Mouse (Mus musculus) spleen, embryonic (tissue): ENCODE measurements around the gene Lhfpl2.

Source experiments
- CTCF ChIA-PET: fragments of 350-600 bp; sonication (Branson Sonifier 250); formaldehyde crosslinking; loops from one replicate; lab custom pipeline; 2022; lab: Charles Lee

Gene Lhfpl2

DNA sequence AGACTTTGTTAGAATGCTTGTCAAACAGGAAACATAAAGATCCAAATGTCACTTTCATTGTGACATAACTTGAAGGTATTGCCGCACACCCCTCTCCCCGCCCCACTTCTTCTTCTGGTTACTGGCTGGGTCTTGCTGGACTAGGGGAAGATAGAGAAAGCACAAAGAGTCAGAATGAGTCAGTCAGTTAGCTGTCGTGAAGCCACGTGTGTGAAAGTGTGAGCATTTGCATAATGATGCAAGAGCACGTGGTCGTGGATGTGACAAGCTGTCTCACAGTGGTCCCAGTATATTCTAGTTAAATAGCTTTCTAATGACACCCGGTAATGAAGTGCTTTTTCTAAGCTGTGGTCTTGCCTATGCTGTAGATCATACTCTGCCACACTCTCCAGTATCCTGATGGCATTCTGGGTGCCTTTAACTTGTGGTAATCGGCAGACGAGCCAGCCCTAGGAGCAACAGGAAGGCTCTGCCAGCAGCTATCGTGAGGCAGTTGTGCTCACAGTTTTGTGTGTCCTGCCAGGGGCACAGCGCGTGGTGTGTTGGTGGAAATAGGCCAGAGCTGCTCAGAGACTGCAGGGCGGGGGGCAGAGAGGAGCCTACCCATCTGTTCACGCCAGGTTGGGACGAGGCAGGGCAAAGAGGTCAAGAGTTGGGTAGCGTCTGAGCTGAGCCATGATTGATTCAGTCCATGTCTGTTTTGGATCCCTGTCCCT is 40.9 kb downstream of the Lhfpl2 start:
- CTCF ChIA-PET, result no interaction called here

DNA sequence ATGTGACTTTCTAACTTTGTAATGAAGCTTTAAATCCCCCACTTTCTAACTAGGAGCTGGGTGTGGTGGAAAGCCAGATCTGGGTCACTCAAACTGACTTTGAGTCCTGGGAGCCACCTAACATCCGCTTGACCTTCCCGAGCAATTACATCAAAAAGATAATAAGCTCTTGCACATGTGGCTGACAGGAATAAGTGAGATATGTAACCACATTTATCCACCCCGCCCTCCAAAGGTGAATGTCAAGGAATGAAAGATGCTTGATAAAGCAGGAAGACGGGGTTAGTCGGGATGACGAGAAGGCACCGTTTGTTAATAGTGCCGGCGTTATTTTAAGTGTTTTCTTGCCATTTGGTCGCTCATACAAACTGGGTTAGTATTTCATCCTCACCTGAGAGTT is 41.5 kb downstream of the Lhfpl2 start:
- CTCF ChIA-PET, result no interaction called here

GRCm38 (mm10) chr13:94100361-94100760 is 42.8 kb downstream of the Lhfpl2 start:
- CTCF ChIA-PET, result no interaction called here

DNA sequence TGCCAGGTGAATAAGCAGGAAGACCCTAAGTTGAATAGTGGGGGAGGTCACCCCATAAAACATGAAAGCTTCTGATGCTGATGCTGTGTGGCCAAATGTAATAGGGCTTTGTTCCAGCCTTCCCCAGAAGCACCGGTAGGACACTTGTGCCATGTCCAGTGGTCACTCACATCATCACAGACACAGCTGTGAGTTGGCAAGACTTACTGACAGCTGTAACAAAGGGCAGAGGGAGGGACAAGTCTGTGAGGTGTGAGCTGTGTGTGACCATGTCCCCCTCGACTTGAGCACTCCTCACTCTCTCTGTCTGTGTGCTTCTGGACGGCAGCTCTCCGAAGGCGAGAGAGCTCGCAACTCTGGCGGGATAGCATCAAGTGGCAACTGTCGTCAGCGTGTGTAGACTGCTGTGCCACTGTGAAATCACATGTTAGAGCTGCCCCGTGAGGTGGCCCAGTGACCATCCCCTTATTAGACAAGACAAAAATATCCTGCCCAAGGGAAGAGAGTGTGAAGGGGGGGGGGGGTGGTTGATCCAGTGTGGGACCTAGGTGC is 43.5 kb downstream of the Lhfpl2 start:
- CTCF ChIA-PET, result no interaction called here

DNA sequence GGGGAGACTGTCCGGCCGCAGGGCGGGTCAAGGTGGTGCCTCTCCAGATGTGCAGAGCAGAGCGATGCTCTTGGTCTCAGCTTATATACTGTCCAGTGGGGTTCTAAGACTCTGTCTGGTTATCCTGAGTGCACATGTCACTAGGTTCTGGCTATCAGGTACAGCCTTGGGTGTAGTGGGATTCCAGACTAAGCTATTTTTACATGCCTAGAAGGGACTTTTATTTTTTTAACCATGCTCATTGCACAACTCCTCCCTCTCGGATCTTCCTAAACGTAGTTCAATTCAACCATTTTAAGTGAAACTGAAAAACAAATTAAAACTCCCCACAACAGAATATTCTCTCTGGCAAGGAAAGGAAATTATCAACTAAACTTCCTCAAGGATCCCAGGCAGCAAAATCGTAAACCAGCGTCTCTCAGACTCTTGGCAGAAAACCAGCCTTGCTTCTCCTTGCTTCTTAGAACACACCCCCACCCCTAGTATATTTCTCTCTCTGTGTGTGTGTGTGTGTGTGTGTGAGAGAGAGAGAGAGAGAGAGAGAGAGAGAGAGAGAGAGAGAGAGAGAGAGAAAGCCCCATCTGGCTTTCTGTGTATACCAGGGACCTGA is 47.4 kb downstream of the Lhfpl2 start:
- CTCF ChIA-PET, result no interaction called here

DNA sequence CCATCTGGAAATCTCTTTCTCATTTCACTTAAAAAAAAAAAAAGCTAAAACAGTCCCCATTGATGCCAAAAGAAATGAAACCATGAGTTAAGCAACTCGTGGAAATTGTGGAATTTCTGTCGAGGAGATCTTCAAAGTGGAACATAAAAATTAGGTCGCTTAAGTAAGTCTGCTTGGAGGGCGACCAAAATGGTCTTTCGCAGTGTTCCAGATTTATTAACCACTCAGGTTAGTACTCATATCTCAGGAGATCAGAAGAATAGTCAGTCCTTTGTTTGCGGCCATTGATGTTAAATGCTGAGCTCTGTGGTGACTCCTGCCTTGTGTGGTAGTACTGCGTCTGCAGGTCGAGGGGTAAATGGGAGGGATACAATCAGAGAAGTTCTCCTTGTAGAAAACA is 48.8 kb downstream of the Lhfpl2 start:
- CTCF ChIA-PET, result interaction anchor here (0.6 kb wide), 1 partner anchor 10 kb away, joined by 3 read pairs; no protein-coding TSS in a partner anchor

DNA sequence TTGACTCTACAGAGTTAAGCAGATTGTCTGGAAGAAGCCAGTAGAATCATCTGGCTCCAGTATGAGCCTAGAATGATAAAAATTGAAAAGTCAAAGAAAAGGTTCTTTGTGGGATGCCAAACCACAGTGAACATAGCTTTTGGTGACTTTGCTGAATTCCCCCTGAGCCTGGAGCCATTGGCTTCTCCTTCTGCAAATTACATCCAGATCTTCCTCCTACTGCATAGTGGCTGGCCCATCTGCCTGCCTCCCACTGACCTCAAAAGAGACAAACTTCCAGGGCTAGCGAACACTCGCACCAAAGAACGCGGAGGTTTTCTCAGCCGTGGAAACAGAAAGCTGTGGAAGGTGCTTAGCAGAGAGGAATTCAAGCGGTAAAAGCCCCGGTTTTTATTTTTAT is 49.4 kb downstream of the Lhfpl2 start:
- CTCF ChIA-PET, result no interaction called here

DNA sequence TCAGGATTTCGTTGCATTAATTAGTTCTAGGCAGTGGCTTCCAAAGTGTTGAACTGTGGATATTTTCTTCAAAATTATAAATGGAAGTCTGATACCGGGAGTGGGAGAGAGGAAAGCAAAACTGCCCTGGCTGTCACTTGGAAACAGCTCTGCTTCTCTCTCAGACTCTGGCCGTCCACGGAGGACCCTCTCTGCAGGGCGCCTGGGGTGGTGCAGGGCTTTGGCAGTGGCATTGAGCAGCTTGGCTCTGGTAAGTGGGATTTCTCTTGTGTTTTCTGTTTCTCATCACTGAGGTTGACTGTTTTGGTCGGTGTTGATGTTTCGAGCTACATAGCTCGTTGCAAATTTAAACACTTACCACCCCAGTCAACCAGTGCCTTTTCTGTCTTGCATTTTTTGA is 53.0 kb downstream of the Lhfpl2 start:
- CTCF ChIA-PET, result no interaction called here

- CTCF ChIA-PET, result no interaction called here
Measured at GRCm38 (mm10) chr13:94115476-94115875, 57.9 kb downstream of the Lhfpl2 start.

DNA sequence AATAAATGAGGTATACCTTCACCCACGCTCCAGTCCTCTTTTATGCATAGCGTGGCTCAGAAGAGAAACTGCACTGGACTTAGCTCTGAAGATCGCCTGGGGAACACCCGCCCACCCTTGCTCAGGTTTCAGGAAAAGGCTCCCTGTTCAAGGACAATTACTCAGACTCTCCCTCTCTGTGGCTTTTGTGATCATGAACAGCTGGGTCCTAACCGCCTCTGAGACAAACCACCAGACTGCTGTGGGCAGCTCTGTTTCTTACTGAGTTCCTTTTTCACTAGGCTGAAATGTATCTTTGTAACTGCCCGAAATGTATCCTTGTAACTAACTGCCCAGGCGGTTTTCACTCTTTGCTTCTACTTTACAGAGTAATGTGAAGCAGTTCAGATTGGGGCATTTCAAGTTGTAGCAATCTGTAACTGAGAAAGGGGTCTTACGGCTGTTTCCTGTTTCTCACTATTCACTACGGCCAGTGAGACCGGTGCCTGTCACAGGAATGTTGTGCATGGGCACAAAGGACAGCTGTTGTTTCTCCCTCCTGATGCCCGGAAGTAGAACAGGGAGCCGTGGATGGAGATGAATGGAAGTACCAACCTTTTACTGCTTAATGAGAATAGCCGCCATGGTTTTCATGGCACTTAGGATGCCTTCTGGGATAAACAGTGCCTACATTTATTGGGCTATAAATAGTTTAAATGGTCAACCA is 59.3 kb downstream of the Lhfpl2 start:
- CTCF ChIA-PET, result no interaction called here

DNA sequence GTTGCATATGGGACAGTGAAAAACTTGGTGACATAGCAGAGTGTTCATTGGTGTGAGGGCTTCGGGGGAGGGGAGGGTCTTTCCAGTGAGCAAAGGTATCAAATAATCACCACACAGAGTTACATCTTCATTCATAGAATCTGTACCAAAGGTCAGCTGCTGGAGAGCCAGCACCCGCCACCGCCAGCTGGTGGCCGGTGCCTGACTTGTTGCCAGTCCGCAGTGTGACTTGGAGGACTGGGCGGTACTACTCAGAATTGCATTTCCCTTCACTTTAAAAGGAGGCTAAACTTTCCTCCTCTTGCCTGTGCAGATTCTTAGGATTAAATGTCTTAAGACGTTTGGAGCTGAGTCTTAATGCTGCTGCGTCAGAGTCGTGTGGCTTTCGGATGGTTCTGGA is 59.9 kb downstream of the Lhfpl2 start:
- CTCF ChIA-PET, result interaction anchor here (0.7 kb wide), 1 partner anchor 1415 kb away, joined by 14 read pairs; no protein-coding TSS in a partner anchor

DNA sequence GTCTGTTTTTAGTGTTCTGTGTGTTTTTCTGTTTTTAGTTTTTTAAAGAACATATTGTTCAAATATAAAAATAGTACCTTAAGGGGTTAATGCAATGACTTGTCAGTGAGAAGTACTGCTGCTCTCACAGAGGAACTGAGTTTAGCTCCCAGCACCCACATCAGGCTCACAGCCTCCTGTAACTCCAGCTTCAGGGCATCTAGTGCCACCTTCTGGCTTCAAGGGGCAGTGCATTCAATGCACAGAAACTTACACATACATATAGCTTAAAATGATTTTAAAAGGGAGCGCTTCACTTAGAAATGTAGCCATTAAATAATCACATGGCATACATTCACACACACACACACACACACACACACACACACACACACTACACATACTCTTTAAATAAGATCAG is 60.5 kb downstream of the Lhfpl2 start:
- CTCF ChIA-PET, result interaction anchor here (0.7 kb wide), 1 partner anchor 1414 kb away, joined by 14 read pairs; no protein-coding TSS in a partner anchor

GRCm38 (mm10) chr13:94119309-94119708 is 61.7 kb downstream of the Lhfpl2 start:
- CTCF ChIA-PET, result no interaction called here

- CTCF ChIA-PET, result no interaction called here
Measured at GRCm38 (mm10) chr13:94122703-94123592, 65.4 kb downstream of the Lhfpl2 start.

DNA sequence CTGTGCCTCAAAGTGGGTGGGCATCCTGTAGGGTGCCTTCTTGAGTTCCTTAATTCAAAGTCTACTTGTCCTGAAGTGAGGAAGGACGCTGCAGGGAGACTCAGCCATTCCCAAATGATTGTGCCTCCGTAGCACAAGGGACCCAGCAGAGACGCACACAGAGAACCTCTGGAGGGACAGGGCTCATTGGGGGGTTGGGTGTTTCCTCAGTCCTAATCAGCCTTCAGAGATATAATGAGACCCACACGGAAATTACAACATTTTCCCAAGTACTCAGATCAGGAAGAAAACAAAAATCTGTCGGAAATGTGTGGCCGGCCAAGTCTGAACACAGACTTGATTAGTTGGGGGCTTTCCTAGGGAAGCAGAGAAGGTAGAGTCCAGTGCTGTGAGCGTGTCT is 72.8 kb downstream of the Lhfpl2 start:
- CTCF ChIA-PET, result no interaction called here

GRCm38 (mm10) chr13:94131135-94131534 is 73.5 kb downstream of the Lhfpl2 start:
- CTCF ChIA-PET, result no interaction called here

DNA sequence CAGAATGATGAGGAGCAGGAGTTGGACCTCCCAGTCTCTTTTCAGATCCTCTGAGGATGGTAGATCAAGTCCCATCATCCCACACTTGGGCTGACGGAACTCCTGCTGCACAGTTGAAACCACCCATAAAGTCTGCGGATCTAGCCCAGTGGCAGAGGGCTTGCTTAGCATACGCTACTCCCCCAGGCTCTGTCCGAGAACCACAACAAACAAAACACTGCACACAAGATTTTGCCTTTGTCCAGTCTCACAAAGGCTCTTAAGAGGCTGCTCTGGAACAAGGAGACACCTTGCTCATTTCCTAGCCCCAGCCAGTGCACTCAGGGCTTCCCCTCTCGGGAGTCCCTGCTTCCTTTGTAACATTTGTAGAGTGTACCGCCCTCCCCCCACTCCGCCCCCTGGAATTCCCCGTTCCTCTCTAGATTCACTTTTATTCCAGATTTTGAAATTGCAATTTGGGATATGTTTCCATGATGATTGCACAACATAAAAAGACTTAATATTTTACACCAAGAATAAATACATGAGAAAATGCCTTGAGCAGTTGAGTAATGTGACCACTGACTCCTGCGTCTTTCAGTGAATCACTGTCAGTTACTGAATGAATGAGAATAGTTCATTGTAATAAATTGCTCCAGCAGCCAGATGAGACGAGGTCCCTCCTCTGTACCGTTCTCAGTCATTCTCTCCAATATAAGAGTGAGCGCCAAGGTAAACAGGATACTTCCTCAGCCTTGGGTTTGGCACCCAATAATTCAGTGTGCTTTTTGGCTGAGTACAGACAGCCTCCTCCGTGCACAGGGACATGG is 74.8 kb downstream of the Lhfpl2 start:
- CTCF ChIA-PET, result no interaction called here

- CTCF ChIA-PET, result no interaction called here
Measured at GRCm38 (mm10) chr13:94134646-94135045, 77.0 kb downstream of the Lhfpl2 start.

DNA sequence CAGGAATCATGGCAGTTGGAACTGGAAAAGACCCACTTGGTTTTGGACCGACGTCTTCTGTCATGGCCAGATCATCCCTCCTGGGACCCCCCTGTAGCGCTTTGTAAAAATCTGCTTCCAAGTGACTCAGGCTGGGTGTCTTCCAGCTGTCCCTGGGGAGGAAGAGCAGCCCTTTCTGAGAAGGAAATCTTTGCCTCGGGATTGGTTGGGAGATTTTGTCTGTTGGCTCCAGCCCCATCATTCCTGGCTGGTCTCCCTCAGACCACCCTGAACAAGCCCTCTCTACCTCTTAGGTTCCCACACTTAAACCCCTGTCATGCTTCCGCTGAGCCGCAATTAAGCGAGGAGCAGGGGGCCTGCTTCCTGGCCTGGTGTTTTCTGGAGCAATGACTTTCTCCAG is 77.6 kb downstream of the Lhfpl2 start:
- CTCF ChIA-PET, result no interaction called here

GRCm38 (mm10) chr13:94139713-94140445 is 82.3 kb downstream of the Lhfpl2 start:
- CTCF ChIA-PET, result no interaction called here
